Mouse (Mus musculus) left cerebral cortex, adult 8-10 months (tissue): Measurements from ENCODE around the gene H2-M10.2. TPM values are rescaled to one million over a fixed set of nuclear protein-coding genes. Genes with fewer than 3 reads are reported as not detected.

ENCODE experiments used
- DNase-seq, 2 experiments: peaks; one replicate each; pipeline ENCODE4 v3.0.0; 2022; ENCODE audit warnings: low spot score in 2 of 2
- total RNA-seq, 4 experiments: library from RNA; stranded (reverse); gene quantifications; 2 replicates each; pipeline ENCODE4 v1.2.4; 2022

The H2-M10.2 gene
- not detected for total RNA-seq

- no peak for DNase-seq
Observed at GRCm38 (mm10) chr17:36286390-36286789, at the start of gene H2-M10.2. Gene H2-M10.2 (minus strand): TSS chr17:36286490.

GRCm38 (mm10) chr17:36326055-36326454, 39.8 kb upstream of the H2-M10.2 start, which contains the start of gene H2-M10.1:
Gene H2-M10.1 (minus strand): TSS chr17:36326155.
- no peak for DNase-seq

- DNase-seq, result no peak
Observed at GRCm38 (mm10) chr17:36315689-36316253, 29.5 kb upstream of the H2-M10.2 start.

- peak; percentile 69 to 80 for DNase-seq
Observed at GRCm38 (mm10) chr17:36315041-36315688, 28.9 kb upstream of the H2-M10.2 start.

- DNase-seq, result peak in 1 of 2 experiments; percentile 8
Observed at GRCm38 (mm10) chr17:36314511-36314910, 28.2 kb upstream of the H2-M10.2 start.

GRCm38 (mm10) chr17:36309293-36309692, 23.0 kb upstream of the H2-M10.2 start:
- no peak for DNase-seq

- DNase-seq, result peak; percentile 24 to 61
Observed at GRCm38 (mm10) chr17:36308855-36309254, 22.6 kb upstream of the H2-M10.2 start.

- no peak for DNase-seq
Observed at GRCm38 (mm10) chr17:36281521-36282245, 4.6 kb downstream of the H2-M10.2 start.

- DNase-seq, result no peak
Observed at GRCm38 (mm10) chr17:36274776-36275175, 11.5 kb downstream of the H2-M10.2 start.

GRCm38 (mm10) chr17:36273796-36274195, 12.5 kb downstream of the H2-M10.2 start:
- DNase-seq, result no peak

GRCm38 (mm10) chr17:36272643-36273366, 13.5 kb downstream of the H2-M10.2 start:
- DNase-seq, result no peak

- DNase-seq, result peak; percentile 82 to 89
Observed at GRCm38 (mm10) chr17:36271586-36272256, 14.6 kb downstream of the H2-M10.2 start, which contains the start of gene Trim39. Gene Trim39 (minus strand): TSS chr17:36272247.

- peak; percentile 85 to 91 for DNase-seq
Observed at GRCm38 (mm10) chr17:36270956-36271585, 15.2 kb downstream of the H2-M10.2 start.

GRCm38 (mm10) chr17:36265834-36266233, 20.5 kb downstream of the H2-M10.2 start:
- no peak for DNase-seq

GRCm38 (mm10) chr17:36264273-36264925, 21.9 kb downstream of the H2-M10.2 start:
- DNase-seq, result no peak

- no peak for DNase-seq
Observed at GRCm38 (mm10) chr17:36261511-36262166, 24.7 kb downstream of the H2-M10.2 start.

- DNase-seq, result no peak
Observed at GRCm38 (mm10) chr17:36257969-36258368, 28.3 kb downstream of the H2-M10.2 start, which contains the start of gene Rpp21. Gene Rpp21 (minus strand): TSS chr17:36258069.

GRCm38 (mm10) chr17:36257241-36257947, 28.9 kb downstream of the H2-M10.2 start:
- peak; percentile 70 to 78 for DNase-seq
